Mouse (Mus musculus) liver, embryonic 14.5 days (tissue): ENCODE data around the gene Klhdc3. TPM values are rescaled to one million over a fixed set of nuclear protein-coding genes. Genes with fewer than 3 reads are reported as not detected.

Source experiments
- ATAC-seq: fragments of 200-750 bp; cut with Nextera tagmentation; 2 replicates; pipeline ENCODE4 v1.8.0; 2017; ENCODE audit warnings: moderate number of reproducible peaks, mild to moderate bottlenecking, moderate library complexity; ENCODE audit not compliant: insufficient read depth
- DNase-seq, 3 experiments: peaks; one replicate each; pipeline ENCODE4 v3.0.0-alpha.2; 2012 to 2013; ENCODE audit warnings: low read depth in 3 of 3, low spot score in 3 of 3
- H3K27ac ChIP-seq: fragments of 300-500 bp; sonication (generic); 2 replicates; pipeline ENCODE4 v1.5.1; 2014; ENCODE audit warnings: moderate library complexity, mild to moderate bottlenecking, control low read depth, inconsistent platforms
- H3K27me3 ChIP-seq: fragments of 300-500 bp; sonication (generic); 2 replicates; pipeline ENCODE4 v1.6.1; 2014; ENCODE audit warnings: mild to moderate bottlenecking, low read length, moderate library complexity; ENCODE audit not compliant: control insufficient read depth, insufficient read depth
- H3K36me3 ChIP-seq: fragments of 300-500 bp; sonication (generic); replicated peaks from 2 replicates; pipeline ENCODE4 v1.6.1; 2014; ENCODE audit warnings: low read depth; ENCODE audit not compliant: control insufficient read depth, insufficient read depth
- H3K4me1 ChIP-seq, 2 experiments: fragments of 200-500 bp in 1 of 2; fragments of 300-500 bp in 1 of 2; sonication (generic) in 1 of 2; replicated peaks; 2 replicates each; pipeline ENCODE4 v1.6.1; 2012 to 2014; ENCODE audit warnings: antibody characterized with exemption in 1 of 2, inconsistent platforms in 1 of 2, low read length in 1 of 2; ENCODE audit not compliant: control insufficient read depth in 2 of 2, insufficient read depth in 2 of 2
- H3K4me2 ChIP-seq: fragments of 300-500 bp; sonication (generic); 2 replicates; pipeline ENCODE4 v1.6.1; 2014; ENCODE audit warnings: low read depth, mild to moderate bottlenecking, control low read depth, moderate library complexity
- H3K4me3 ChIP-seq, 2 experiments: fragments of 200-500 bp in 1 of 2; fragments of 300-500 bp in 1 of 2; sonication (generic) in 1 of 2; 2 replicates each; pipeline ENCODE4 v1.5.1; 2012 to 2014; ENCODE audit warnings: low read depth in 2 of 2, low read length in 2 of 2, mild to moderate bottlenecking in 2 of 2, control low read depth in 1 of 2, inconsistent platforms in 1 of 2, moderate library complexity in 1 of 2; ENCODE audit not compliant: insufficient read depth in 1 of 2
- H3K9ac ChIP-seq: fragments of 300-500 bp; sonication (generic); replicated peaks from 2 replicates; pipeline ENCODE4 v1.6.1; 2014; ENCODE audit warnings: mild to moderate bottlenecking, control low read depth, moderate library complexity
- H3K9me3 ChIP-seq: fragments of 300-500 bp; sonication (generic); 2 replicates; pipeline ENCODE4 v1.6.1; 2016; ENCODE audit warnings: low read length, mixed read lengths; ENCODE audit not compliant: control insufficient read depth
- CTCF ChIP-seq: IDR thresholded peaks from 2 replicates; pipeline ENCODE4 v1.5.1; 2016; ENCODE audit warnings: antibody characterized with exemption, low read depth, control low read depth
- EP300 ChIP-seq: IDR thresholded peaks from 2 replicates; pipeline ENCODE4 v1.6.1; 2016; ENCODE audit warnings: antibody characterized with exemption, low read depth
- WGBS: fragments of 180-500 bp; shearing (Covaris S2); extraction: QIAGEN DNeasy Blood & Tissue Kit; methylation state at CpG from one replicate; pipeline ENCODE4 v1.1.7; 2014; ENCODE audit not compliant: insufficient replicate concordance; 5-methylcytosine and 5-hydroxymethylcytosine counted together
- polyA plus RNA-seq, 2 experiments: library from polyadenylated mRNA; depleted of rRNA in 1 of 2; stranded (reverse) in 1 of 2; unstranded in 1 of 2; fragments of >200 nt; fragmentation: Nextera tagmentation in 1 of 2; extraction: Ambion mirVana in 1 of 2; gene quantifications; 2 replicates each; pipeline versions ENCODE4 v1.2.1 to v1.2.3; 2012 to 2014

Gene Klhdc3
- polyA plus RNA-seq, 2 experiments = 40.2 to 46.3 TPM

DNA sequence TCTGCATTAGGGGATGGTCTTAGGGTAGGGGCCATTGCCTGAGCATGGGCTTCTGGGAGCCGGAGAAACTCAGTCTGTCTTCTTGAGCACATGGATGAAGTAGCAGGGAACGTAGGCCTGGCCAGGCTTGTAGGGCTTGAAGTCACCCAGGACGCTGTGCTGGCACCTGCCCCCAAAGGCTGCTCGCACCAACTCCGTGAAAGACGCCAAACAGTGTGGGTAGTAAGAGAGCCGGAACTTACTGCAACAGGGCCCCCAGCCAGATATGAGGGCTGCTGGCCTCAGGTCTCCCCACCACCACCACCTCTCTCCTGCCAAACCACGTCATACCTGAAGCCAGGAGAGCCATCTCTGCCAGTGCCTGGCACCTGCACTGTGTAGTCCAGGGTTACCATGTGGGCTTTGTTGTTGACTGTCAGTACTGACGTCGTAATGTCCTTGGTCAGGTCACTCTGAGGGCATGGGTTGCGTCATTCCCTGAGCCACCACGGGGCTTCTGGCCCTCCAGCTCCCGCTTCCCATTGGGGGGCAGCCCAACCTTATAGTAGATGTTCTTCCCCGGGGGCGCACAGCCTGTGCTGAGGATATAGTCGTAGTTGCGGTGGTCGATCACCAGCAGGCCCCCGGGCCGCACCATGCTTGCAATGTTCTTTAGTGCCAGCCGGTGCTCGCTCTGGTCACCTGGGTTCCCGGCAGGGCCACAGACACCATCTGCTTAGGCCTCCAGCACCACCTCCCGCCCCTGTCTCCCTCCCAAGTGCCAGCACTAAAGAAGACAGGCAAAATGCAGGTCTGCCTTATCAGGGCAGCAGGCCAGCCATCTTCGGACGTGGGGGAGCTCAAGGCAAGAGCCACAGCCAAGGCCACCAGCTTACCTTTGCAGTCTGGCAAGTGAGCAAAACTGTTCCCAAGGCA is 45.3 kb upstream of the Klhdc3 start:
- Histone ChIP-seq H3K4me1 (no peaks in the 10 kb centered on the region), H3K9ac (no peak overlapping the region), H3K36me3 (peaks cover 2% of the 10 kb centered on the region; the same call in 1 of the 2 replicates), H3K9me3 (no peaks in the 10 kb centered on the region), H3K4me2 (no peak overlapping the region), H3K27me3 (no peaks in the 10 kb centered on the region; the same call in 1 of the 2 replicates), H3K4me3 (no peak overlapping the region), H3K27ac (no peak overlapping the region)
- ATAC-seq (no peak), DNase-seq (no peak)
- TF ChIP-seq CTCF (no peak), EP300 (no peak)
- 76% methylated on average over 26 of the region's 26 CpGs for WGBS

GRCm38 (mm10) chr17:46725273-46725672 is 44.6 kb upstream of the Klhdc3 start:
- DNase-seq = no peak
- no peak for ATAC-seq
- H3K36me3 ChIP-seq = peaks cover 2% of the 10 kb centered on the region; the same call in 1 of the 2 replicates
- 69% methylated on average over 9 of the region's 9 CpGs for WGBS
- H3K4me3 ChIP-seq = no peak overlapping the region
- no peak overlapping the region for H3K4me2 ChIP-seq
- no peaks in the 10 kb centered on the region; the same call in 1 of the 2 replicates for H3K27me3 ChIP-seq
- H3K9me3 ChIP-seq = no peaks in the 10 kb centered on the region
- no peak overlapping the region for H3K27ac ChIP-seq
- TF ChIP-seq EP300 = no peak
- TF ChIP-seq CTCF = peak; percentile 76
- no peak overlapping the region for H3K9ac ChIP-seq
- no peaks in the 10 kb centered on the region for H3K4me1 ChIP-seq

- H3K27me3 ChIP-seq = no peaks in the 10 kb centered on the region; the same call in 1 of the 2 replicates
- TF ChIP-seq EP300 (no peak), CTCF (no peak)
- H3K9me3 ChIP-seq = no peaks in the 10 kb centered on the region
- H3K4me1 ChIP-seq = no peaks in the 10 kb centered on the region
- no peak overlapping the region for H3K4me3 ChIP-seq
- ATAC-seq (no peak), DNase-seq (no peak)
- H3K27ac ChIP-seq = no peak overlapping the region
- peaks cover 2% of the 10 kb centered on the region; the same call in 1 of the 2 replicates for H3K36me3 ChIP-seq
- H3K9ac ChIP-seq = no peak overlapping the region
- H3K4me2 ChIP-seq = no peak overlapping the region
- WGBS = 75% methylated on average over 17 of the region's 20 CpGs
Observed at GRCm38 (mm10) chr17:46724477-46725084, 43.9 kb upstream of the Klhdc3 start.

GRCm38 (mm10) chr17:46721077-46721476 is 40.4 kb upstream of the Klhdc3 start:
- Histone ChIP-seq H3K27me3 (no peaks in the 10 kb centered on the region), H3K4me2 (no peak overlapping the region), H3K9me3 (no peaks in the 10 kb centered on the region), H3K9ac (no peak overlapping the region), H3K4me1 (no peaks in the 10 kb centered on the region), H3K36me3 (peaks cover 2% of the 10 kb centered on the region; the same call in 1 of the 2 replicates), H3K4me3 (no peak overlapping the region), H3K27ac (no peak overlapping the region)
- TF ChIP-seq EP300 = no peak
- TF ChIP-seq CTCF = no peak
- DNase-seq (no peak), ATAC-seq (no peak)
- WGBS = 78% methylated on average over 7 of the region's 7 CpGs
